Mouse (Mus musculus) forebrain, embryonic 10.5 days (tissue): ENCODE measurements around the gene Fbxl8. TPM values are rescaled to one million over a fixed set of nuclear protein-coding genes. Genes with fewer than 3 reads are reported as not detected.

Source experiments
- DNase-seq: peaks from one replicate; pipeline ENCODE4 v3.0.0-alpha.2; 2017; ENCODE audit warnings: low spot score; ENCODE audit errors: extremely low spot score
- H3K27ac ChIP-seq: fragments of 300-500 bp; sonication (generic); 2 replicates; pipeline ENCODE4 v1.5.1; 2016; ENCODE audit warnings: mild to moderate bottlenecking
- H3K27me3 ChIP-seq: fragments of 300-500 bp; sonication (generic); 2 replicates; pipeline ENCODE4 v1.6.1; 2016; ENCODE audit warnings: mild to moderate bottlenecking; ENCODE audit not compliant: poor library complexity, severe bottlenecking
- H3K36me3 ChIP-seq: fragments of 300-500 bp; sonication (generic); replicated peaks from 2 replicates; pipeline ENCODE4 v1.6.1; 2016; ENCODE audit warnings: mild to moderate bottlenecking, moderate library complexity
- H3K4me1 ChIP-seq: fragments of 300-500 bp; sonication (generic); 2 replicates; pipeline ENCODE4 v1.6.1; 2016
- H3K4me3 ChIP-seq: fragments of 300-500 bp; sonication (generic); 2 replicates; pipeline ENCODE4 v1.5.1; 2016; ENCODE audit warnings: mild to moderate bottlenecking, moderate library complexity
- H3K9me3 ChIP-seq: fragments of 300-500 bp; sonication (generic); 2 replicates; pipeline ENCODE4 v1.6.1; 2016; ENCODE audit warnings: mild to moderate bottlenecking, moderate library complexity
- WGBS: fragments of 180-500 bp; shearing (Covaris S2); methylation state at CpG from one replicate; pipeline ENCODE4 v1.1.7; 2016; 5-methylcytosine and 5-hydroxymethylcytosine counted together
- microRNA counts: library from miRNA; unstranded; fragments of <30 nt; microRNA quantifications from one replicate; lab custom pipeline; 2017
- microRNA-seq: library from miRNA; unstranded; fragments of <30 nt; microRNA quantifications from one replicate; pipeline ENCODE4, GENCODE M21; 2017
- polyA plus RNA-seq: library from polyadenylated mRNA; unstranded; fragments of >200 nt; fragmentation: Nextera tagmentation; extraction: Ambion mirVana; gene quantifications from 2 replicates; pipeline ENCODE4 v1.2.1, GENCODE M21; 2016

The Fbxl8 gene
- polyA plus RNA-seq, 1 experiment from 2014 or later = 0.55 TPM

GRCm38 (mm10) chr8:105317941-105318340 is 53.5 kb downstream of the Fbxl8 start:
- Histone ChIP-seq H3K4me3 (no peak overlapping the region), H3K36me3 (peaks cover 70% of the 10 kb centered on the region), H3K9me3 (no peaks in the 10 kb centered on the region), H3K27ac (no peak overlapping the region), H3K27me3 (no peaks in the 10 kb centered on the region), H3K4me1 (peaks cover 6% of the 10 kb centered on the region; the same call in 1 of the 2 replicates)
- DNase-seq = no peak
- WGBS = 91% methylated on average over 4 of the region's 4 CpGs

- H3K36me3 ChIP-seq = peaks cover 68% of the 10 kb centered on the region
- peaks cover 6% of the 10 kb centered on the region; the same call in 1 of the 2 replicates for H3K4me1 ChIP-seq
- WGBS = 87% methylated on average over 11 of the region's 11 CpGs
- H3K4me3 ChIP-seq = no peak overlapping the region
- no peaks in the 10 kb centered on the region for H3K9me3 ChIP-seq
- no peaks in the 10 kb centered on the region for H3K27me3 ChIP-seq
- no peak for DNase-seq
- H3K27ac ChIP-seq = no peak overlapping the region
Measured at GRCm38 (mm10) chr8:105318662-105319190, 54.3 kb downstream of the Fbxl8 start.

MicroRNAs encoded within 50 kb of the gene (microRNA counts, 519-probe panel; counts per million panel counts)
- microRNA mmu-miR-328 (lab: Ali Mortazavi, UCI) = 2,962 counts per million, percentile 71 among the panel's probes with 10 or more counts

Small RNA genes within 50 kb of the gene (microRNA-seq; reads per million reads assigned to microRNA genes)
- not detected for gene Gm27320
- gene Mir328 = 186 reads per million, percentile 54 among the genes with 10 or more reads in this experiment

Other genes with a start within 250 kb of the Fbxl8 start
- gene Ces3a, start 216.0 kb upstream of the Fbxl8 start, polyA plus RNA-seq = not detected in 2 replicates
- gene Ces3b, start 180.9 kb upstream of the Fbxl8 start, polyA plus RNA-seq = not detected in 2 replicates
- gene Ces4a, start 132.8 kb upstream of the Fbxl8 start, polyA plus RNA-seq = not detected in 2 replicates
- gene Cbfb, start 94.0 kb upstream of the Fbxl8 start, polyA plus RNA-seq = 51.8 and 52.1 TPM in 2 replicates
- gene D230025D16Rik, start 39.5 kb upstream of the Fbxl8 start, polyA plus RNA-seq = 23.0 and 24.4 TPM in 2 replicates
- gene B3gnt9, start 9.5 kb upstream of the Fbxl8 start, polyA plus RNA-seq = 1.4 and 2.1 TPM in 2 replicates
- 13.4 and 13.9 TPM in 2 replicates for gene Tradd, start within 50 bp of the Fbxl8 start, polyA plus RNA-seq
- not detected in 2 replicates for gene Hsf4, start 5.2 kb downstream of the Fbxl8 start, polyA plus RNA-seq
- 0.57 and 0.99 TPM in 2 replicates for gene Nol3, start 11.5 kb downstream of the Fbxl8 start, polyA plus RNA-seq
- gene 4931428F04Rik, start 25.2 kb downstream of the Fbxl8 start, polyA plus RNA-seq = 16.5 and 19.8 TPM in 2 replicates
- gene Exoc3l, start 31.5 kb downstream of the Fbxl8 start, polyA plus RNA-seq = 11.5 and 11.6 TPM in 2 replicates
- 136 and 144 TPM in 2 replicates for gene E2f4, start 33.0 kb downstream of the Fbxl8 start, polyA plus RNA-seq
- gene Elmo3, start 41.0 kb downstream of the Fbxl8 start, polyA plus RNA-seq = 1.8 and 1.9 TPM in 2 replicates
- 1.4 TPM in 2 replicates for gene Lrrc29, start 61.6 kb downstream of the Fbxl8 start, polyA plus RNA-seq
- gene Tmem208, start 61.7 kb downstream of the Fbxl8 start, polyA plus RNA-seq = 95.3 and 96.6 TPM in 2 replicates
- 2.1 and 2.2 TPM in 2 replicates for gene Fhod1, start 83.3 kb downstream of the Fbxl8 start, polyA plus RNA-seq
- gene Slc9a5, start 84.2 kb downstream of the Fbxl8 start, polyA plus RNA-seq = 5.2 and 5.5 TPM in 2 replicates
- gene Plekhg4, start 108.6 kb downstream of the Fbxl8 start, polyA plus RNA-seq = 0.64 and 1.1 TPM in 2 replicates
- gene Kctd19, start 148.9 kb downstream of the Fbxl8 start, polyA plus RNA-seq = not detected in 2 replicates
- 0.36 and 0.93 TPM in 2 replicates for gene Lrrc36, start 148.9 kb downstream of the Fbxl8 start, polyA plus RNA-seq
- gene Tppp3, start 206.9 kb downstream of the Fbxl8 start, polyA plus RNA-seq = 23.3 and 23.9 TPM in 2 replicates
- 12.9 and 18.5 TPM in 2 replicates for gene Zdhhc1, start 232.3 kb downstream of the Fbxl8 start, polyA plus RNA-seq